Mouse (Mus musculus): ENCODE results near the gene Eif4g2. TPM values are rescaled to one million over a fixed set of nuclear protein-coding genes. Genes with fewer than 3 reads are reported as not detected.
A peak's percentile ranks its signal among the peaks of the same experiment; 100 is the strongest.

Eif4g2 gene
- total RNA-seq (2017): 972 and 1,008 TPM in 2 replicates

GRCm38 (mm10) chr7:111082822-111083732, at the start of gene Eif4g2:
Gene Eif4g2, minus strand, starts transcription at chr7:111083030.
- peak; percentile 93 to 95 for ATAC-seq (replicated peaks in 1 of 2; ENCODE audit: insufficient read depth in 1 of 2, low FRiP score in 2 of 2, low TSS enrichment in 1 of 2, low read depth in 1 of 2, poor library complexity in 2 of 2, severe bottlenecking in 2 of 2)

- ATAC-seq (replicated peaks in 1 of 2; ENCODE audit: insufficient read depth in 1 of 2, low FRiP score in 2 of 2, low TSS enrichment in 1 of 2, low read depth in 1 of 2, poor library complexity in 2 of 2, severe bottlenecking in 2 of 2): no peak
These were observed 49.8 kb upstream of the Eif4g2 start for GRCm38 (mm10) chr7:111132596-111132995.

- ATAC-seq (replicated peaks in 1 of 2; ENCODE audit: insufficient read depth in 1 of 2, low FRiP score in 2 of 2, low TSS enrichment in 1 of 2, low read depth in 1 of 2, poor library complexity in 2 of 2, severe bottlenecking in 2 of 2): no peak
These were observed 44.0 kb upstream of the Eif4g2 start for GRCm38 (mm10) chr7:111126636-111127395.

GRCm38 (mm10) chr7:111123761-111124546, 41.1 kb upstream of the Eif4g2 start:
- no peak for ATAC-seq (replicated peaks in 1 of 2; ENCODE audit: insufficient read depth in 1 of 2, low FRiP score in 2 of 2, low TSS enrichment in 1 of 2, low read depth in 1 of 2, poor library complexity in 2 of 2, severe bottlenecking in 2 of 2)

GRCm38 (mm10) chr7:111122531-111123130, 39.8 kb upstream of the Eif4g2 start:
- ATAC-seq (replicated peaks in 1 of 2; ENCODE audit: insufficient read depth in 1 of 2, low FRiP score in 2 of 2, low TSS enrichment in 1 of 2, low read depth in 1 of 2, poor library complexity in 2 of 2, severe bottlenecking in 2 of 2): peak; percentile 99 to 100

GRCm38 (mm10) chr7:111122084-111122530, 39.3 kb upstream of the Eif4g2 start:
- ATAC-seq (replicated peaks in 1 of 2; ENCODE audit: insufficient read depth in 1 of 2, low FRiP score in 2 of 2, low TSS enrichment in 1 of 2, low read depth in 1 of 2, poor library complexity in 2 of 2, severe bottlenecking in 2 of 2): peak; percentile 67 to 74

- ATAC-seq (replicated peaks in 1 of 2; ENCODE audit: insufficient read depth in 1 of 2, low FRiP score in 2 of 2, low TSS enrichment in 1 of 2, low read depth in 1 of 2, poor library complexity in 2 of 2, severe bottlenecking in 2 of 2): no peak
These were observed 38.7 kb upstream of the Eif4g2 start for GRCm38 (mm10) chr7:111121522-111121921.

GRCm38 (mm10) chr7:111109561-111109960, 26.7 kb upstream of the Eif4g2 start:
- ATAC-seq (replicated peaks in 1 of 2; ENCODE audit: insufficient read depth in 1 of 2, low FRiP score in 2 of 2, low TSS enrichment in 1 of 2, low read depth in 1 of 2, poor library complexity in 2 of 2, severe bottlenecking in 2 of 2): 0 out of 4 replicates have a peak, but pooled peaks of 1 of the 2 experiments have one; percentile 17

- ATAC-seq (replicated peaks in 1 of 2; ENCODE audit: insufficient read depth in 1 of 2, low FRiP score in 2 of 2, low TSS enrichment in 1 of 2, low read depth in 1 of 2, poor library complexity in 2 of 2, severe bottlenecking in 2 of 2): no peak
These were observed 26.3 kb upstream of the Eif4g2 start for GRCm38 (mm10) chr7:111109161-111109560.

GRCm38 (mm10) chr7:111098196-111098595, 15.4 kb upstream of the Eif4g2 start:
- ATAC-seq (replicated peaks in 1 of 2; ENCODE audit: insufficient read depth in 1 of 2, low FRiP score in 2 of 2, low TSS enrichment in 1 of 2, low read depth in 1 of 2, poor library complexity in 2 of 2, severe bottlenecking in 2 of 2): no peak

GRCm38 (mm10) chr7:111095169-111095568, 12.3 kb upstream of the Eif4g2 start:
- no peak; a peak in 1 of 4 replicates for ATAC-seq (replicated peaks in 1 of 2; ENCODE audit: insufficient read depth in 1 of 2, low FRiP score in 2 of 2, low TSS enrichment in 1 of 2, low read depth in 1 of 2, poor library complexity in 2 of 2, severe bottlenecking in 2 of 2)

GRCm38 (mm10) chr7:111085153-111085552, 2.3 kb upstream of the Eif4g2 start:
- no peak for ATAC-seq (replicated peaks in 1 of 2; ENCODE audit: insufficient read depth in 1 of 2, low FRiP score in 2 of 2, low TSS enrichment in 1 of 2, low read depth in 1 of 2, poor library complexity in 2 of 2, severe bottlenecking in 2 of 2)

GRCm38 (mm10) chr7:111084443-111084842, 1.6 kb upstream of the Eif4g2 start:
- ATAC-seq (replicated peaks in 1 of 2; ENCODE audit: insufficient read depth in 1 of 2, low FRiP score in 2 of 2, low TSS enrichment in 1 of 2, low read depth in 1 of 2, poor library complexity in 2 of 2, severe bottlenecking in 2 of 2): no peak

- ATAC-seq (replicated peaks in 1 of 2; ENCODE audit: insufficient read depth in 1 of 2, low FRiP score in 2 of 2, low TSS enrichment in 1 of 2, low read depth in 1 of 2, poor library complexity in 2 of 2, severe bottlenecking in 2 of 2): no peak
These were observed 897 bp upstream of the Eif4g2 start for GRCm38 (mm10) chr7:111083733-111084120.

- ATAC-seq (replicated peaks in 1 of 2; ENCODE audit: insufficient read depth in 1 of 2, low FRiP score in 2 of 2, low TSS enrichment in 1 of 2, low read depth in 1 of 2, poor library complexity in 2 of 2, severe bottlenecking in 2 of 2): peak; percentile 48 to 66
These were observed 598 bp downstream of the Eif4g2 start for GRCm38 (mm10) chr7:111082043-111082821.

- no peak for ATAC-seq (replicated peaks in 1 of 2; ENCODE audit: insufficient read depth in 1 of 2, low FRiP score in 2 of 2, low TSS enrichment in 1 of 2, low read depth in 1 of 2, poor library complexity in 2 of 2, severe bottlenecking in 2 of 2)
These were observed 2.0 kb downstream of the Eif4g2 start for GRCm38 (mm10) chr7:111080876-111081275.
